Comparison of ENCODE assay signal across 11 mouse cellular contexts in the genomic region with DNA sequence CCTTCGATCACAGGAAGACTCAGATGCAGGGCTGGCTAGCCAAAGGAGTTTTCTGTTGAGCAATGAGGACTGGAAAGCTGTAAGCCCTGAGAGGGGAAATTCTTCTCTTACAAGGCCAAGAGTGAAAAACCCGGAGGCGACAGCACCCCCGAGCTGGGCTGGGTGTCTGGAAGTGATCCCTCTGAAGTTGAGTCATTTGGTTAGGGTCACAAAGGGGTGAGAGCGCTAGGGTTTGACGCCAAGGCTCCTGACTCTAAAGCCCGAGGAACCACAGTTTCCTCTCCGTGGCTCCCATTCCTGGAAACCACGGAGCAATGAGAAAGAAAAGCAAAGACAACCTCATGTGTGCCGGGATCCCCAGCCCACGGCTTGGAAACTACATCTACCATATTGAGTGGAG. TPM values are rescaled to one million over a fixed set of nuclear protein-coding genes. Genes with fewer than 3 reads are reported as not detected.
DNase-seq lines count a peak whose midpoint lies in the region; ATAC-seq lines count a peak whose summit lies in the region.
"Had no signal": no experiment of that assay in that cellular context is flagged by ENCODE, and none has a peak within 500 bp of the region (broad histone marks: within the 10 kb centered on the region; RNA-seq: fewer than 3 reads in every experiment).

No protein-coding gene starts in this region.

- no peaks in the 10 kb centered on the region for H3K27me3 ChIP-seq in heart, embryonic 11.5 days (ENCODE audit: control insufficient read depth, insufficient read depth, low read length)
- H3K27me3 ChIP-seq in hindbrain, embryonic 16.5 days (replicated peaks; ENCODE audit: control insufficient read depth, insufficient read depth, low read length), result no peaks in the 10 kb centered on the region
- H3K27me3 ChIP-seq: midbrain, embryonic 13.5 days had no signal

- no peak for ATAC-seq in heart, embryonic 11.5 days (replicated peaks; ENCODE audit: insufficient number of reproducible peaks, low FRiP score, low TSS enrichment)
- ATAC-seq in hindbrain, embryonic 16.5 days, result no peak
- ATAC-seq: forebrain, embryonic 14.5 days; hindbrain, postnatal 0 days; midbrain, embryonic 13.5 days had no signal

- no peak overlapping the region for H3K4me2 ChIP-seq in heart, embryonic 11.5 days
- H3K4me2 ChIP-seq in hindbrain, embryonic 16.5 days (ENCODE audit: low read length), result no peak overlapping the region
- H3K4me2 ChIP-seq: midbrain, embryonic 13.5 days had no signal

- peak overlapping the region; percentile 8; the same call in 1 of the 2 replicates for H3K27ac ChIP-seq in heart, embryonic 11.5 days (ENCODE audit: low read depth, low read length)
- H3K27ac ChIP-seq in hindbrain, embryonic 16.5 days (ENCODE audit: low read depth, low read length), result no peak overlapping the region
- H3K27ac ChIP-seq: hindbrain, postnatal 0 days; midbrain, embryonic 13.5 days had no signal

- no peaks in the 10 kb centered on the region for H3K9me3 ChIP-seq in heart, embryonic 11.5 days (replicated peaks; ENCODE audit: control insufficient read depth, low read length)
- no peaks in the 10 kb centered on the region for H3K9me3 ChIP-seq in hindbrain, embryonic 16.5 days (ENCODE audit: control insufficient read depth, low read length)
- H3K9me3 ChIP-seq: midbrain, embryonic 13.5 days had no signal

- 66% methylated on average over 11 of the region's 11 CpGs for WGBS in heart, embryonic 11.5 days (ENCODE audit: insufficient replicate concordance)
- WGBS in hindbrain, embryonic 16.5 days, result 83% methylated on average over 11 of the region's 11 CpGs

- no peak overlapping the region for H3K4me3 ChIP-seq in heart, embryonic 11.5 days (ENCODE audit: low read depth, low read length)
- H3K4me3 ChIP-seq in hindbrain, embryonic 16.5 days (ENCODE audit: low read length), result no peak overlapping the region
- H3K4me3 ChIP-seq: midbrain, embryonic 13.5 days had no signal

- peak; percentile 58 to 60 for DNase-seq in lung, adult 18-20 months
- DNase-seq in lung, postnatal 25 days (ENCODE audit: low spot score), result no peak
- DNase-seq in adipocyte (ENCODE audit: low spot score), result peak; percentile 86
- DNase-seq in lung, postnatal 4 days, result peak; percentile 46 to 50
- DNase-seq in layer of hippocampus, adult 9-11 months, result no peak
- DNase-seq: spleen, adult 18-20 months had no signal

- 0 out of 2 replicates have a peak overlapping the region, but pooled peaks have one; percentile 0 for H3K9ac ChIP-seq in heart, embryonic 11.5 days (ENCODE audit: low read depth, low read length)
- no peak overlapping the region for H3K9ac ChIP-seq in hindbrain, embryonic 16.5 days (ENCODE audit: low read depth, low read length)
- H3K9ac ChIP-seq: midbrain, embryonic 13.5 days had no signal

- peaks cover 3% of the 10 kb centered on the region for H3K36me3 ChIP-seq in heart, embryonic 11.5 days (ENCODE audit: control insufficient read depth, insufficient read depth, low read length)
- H3K36me3 ChIP-seq in hindbrain, embryonic 16.5 days (ENCODE audit: control insufficient read depth, insufficient read depth, low read length), result no peaks in the 10 kb centered on the region
- H3K36me3 ChIP-seq: midbrain, embryonic 13.5 days had no signal

- peaks cover 49% of the 10 kb centered on the region for H3K4me1 ChIP-seq in heart, embryonic 11.5 days (ENCODE audit: control insufficient read depth, insufficient read depth, low read length)
- H3K4me1 ChIP-seq in hindbrain, embryonic 16.5 days (ENCODE audit: control insufficient read depth, insufficient read depth, low read depth, low read length), result no peaks in the 10 kb centered on the region
- H3K4me1 ChIP-seq: midbrain, embryonic 13.5 days had no signal

RNA-seq across cellular contexts. Expression of gene Hk2, which starts 21.2 kb away (rescaled TPM):
- 44.3 and 49.5 TPM in 2 replicates for polyA plus RNA-seq in heart, embryonic 11.5 days (2014; fragmentation: Nextera tagmentation; extraction: Ambion mirVana)
- 3.4 and 4.4 TPM in 2 replicates for polyA plus RNA-seq in hindbrain, embryonic 16.5 days (2015; fragmentation: Nextera tagmentation; extraction: Ambion mirVana)

RNA-seq across cellular contexts. Expression of gene Pole4, which starts 47.9 kb away (rescaled TPM):
- 111 and 122 TPM in 2 replicates for polyA plus RNA-seq in heart, embryonic 11.5 days (2014; fragmentation: Nextera tagmentation; extraction: Ambion mirVana)
- 124 and 141 TPM in 2 replicates for polyA plus RNA-seq in hindbrain, embryonic 16.5 days (2015; fragmentation: Nextera tagmentation; extraction: Ambion mirVana)

Comparison
In these comparisons a context has a peak if more than half of its experiments do, and no peak if none do; other contexts are left out.
1. DNase-seq: peak in lung, adult 18-20 months (2 of 2), adipocyte (single experiment) and lung, postnatal 4 days (2 of 2); none in lung, postnatal 25 days (single experiment) and layer of hippocampus, adult 9-11 months (single experiment).